ENCODE assay signal across 7 mouse cellular contexts in genomic region chr10:17723871-17724741, GRCm38 (mm10). TPM values are rescaled to one million over a fixed set of nuclear protein-coding genes. Genes with fewer than 3 reads are reported as not detected.
DNase-seq lines count a peak whose midpoint lies in the region; ATAC-seq and TF ChIP-seq lines count a peak whose summit lies in the region.

No protein-coding gene starts in this region.

- peak; percentile 50 for DNase-seq in adrenal gland, adult 8-10 months
- peak; percentile 69 for DNase-seq in embryonic facial prominence, embryonic 10.5 days (ENCODE audit: low spot score)
- peak; percentile 53 for DNase-seq in heart, adult 8-10 months (ENCODE audit: low spot score)
- peak; percentile 56 for DNase-seq in kidney, adult 9 months
- peak; percentile 75 for DNase-seq in liver
- DNase-seq in midbrain, postnatal 0 days (ENCODE audit: low spot score): peak; percentile 54
- DNase-seq in spleen, postnatal 14 days (ENCODE audit: low spot score in 2 of 2): peak; percentile 69 to 82

- TF ChIP-seq CTCF in midbrain, postnatal 0 days (IDR thresholded peaks at IDR 0.05): peak; percentile 64

- under 1% methylated on average over 65 of the region's 65 CpGs for WGBS in embryonic facial prominence, embryonic 10.5 days
- under 1% methylated on average over 65 of the region's 65 CpGs for WGBS in midbrain, postnatal 0 days

- peaks cover 44% of the 10 kb centered on the region for H3K4me1 ChIP-seq in embryonic facial prominence, embryonic 10.5 days
- peaks cover 3% of the 10 kb centered on the region; the same call in 1 of the 2 replicates for H3K4me1 ChIP-seq in midbrain, postnatal 0 days (ENCODE audit: insufficient read depth, low read length)

- H3K27ac ChIP-seq in embryonic facial prominence, embryonic 10.5 days (replicated peaks): peak overlapping the region; percentile 94
- H3K27ac ChIP-seq in midbrain, postnatal 0 days (ENCODE audit: low read depth, low read length): peak overlapping the region; percentile 100

- peak overlapping the region; percentile 74 for H3K4me2 ChIP-seq in midbrain, postnatal 0 days (ENCODE audit: low read depth, low read length, poor library complexity, severe bottlenecking)

- H3K4me3 ChIP-seq in embryonic facial prominence, embryonic 10.5 days: peak overlapping the region; percentile 76
- H3K4me3 ChIP-seq in midbrain, postnatal 0 days (ENCODE audit: low read depth, low read length): peak overlapping the region; percentile 94

- H3K9ac ChIP-seq in midbrain, postnatal 0 days (replicated peaks; ENCODE audit: low read length, poor library complexity, severe bottlenecking): peak overlapping the region; percentile 97

- H3K36me3 ChIP-seq in embryonic facial prominence, embryonic 10.5 days (replicated peaks): peaks cover 7% of the 10 kb centered on the region
- H3K36me3 ChIP-seq in midbrain, postnatal 0 days (ENCODE audit: insufficient read depth, low read length): no peaks in the 10 kb centered on the region

- H3K27me3 ChIP-seq in embryonic facial prominence, embryonic 10.5 days (replicated peaks; ENCODE audit: low read depth, poor library complexity, severe bottlenecking): no peaks in the 10 kb centered on the region
- no peaks in the 10 kb centered on the region for H3K27me3 ChIP-seq in midbrain, postnatal 0 days (ENCODE audit: insufficient read depth, low read length)

- peak; percentile 24; the same call in 1 of the 2 replicates for ATAC-seq in midbrain, postnatal 0 days (ENCODE audit: low FRiP score)

- no peaks in the 10 kb centered on the region for H3K9me3 ChIP-seq in embryonic facial prominence, embryonic 10.5 days
- no peaks in the 10 kb centered on the region for H3K9me3 ChIP-seq in midbrain, postnatal 0 days (ENCODE audit: low read length)

RNA-seq across cellular contexts. Expression of gene Cited2, which starts 1.1 kb away (rescaled TPM):
- 10 to 100 TPM; 37.2 to 87.3 (median 63.5) TPM for total RNA-seq in adrenal gland, adult 8-10 months (2022)
- polyA plus RNA-seq in embryonic facial prominence, embryonic 10.5 days (2016; fragmentation: Nextera tagmentation; extraction: Ambion mirVana): 43.6 and 53.3 TPM in 2 replicates
- total RNA-seq in heart, adult 8-10 months (2022): 10 to 100 TPM; 35.4 to 53.6 (median 45.5) TPM
- 72.1 and 107 TPM in 2 replicates for total RNA-seq in midbrain, postnatal 0 days (2014; rRNA removed)
- polyA plus RNA-seq in midbrain, postnatal 0 days (2015; fragmentation: Nextera tagmentation; extraction: Ambion mirVana): 44.6 and 48.2 TPM in 2 replicates

Comparison
In these comparisons a context has a peak if more than half of its experiments do, and no peak if none do; other contexts are left out.
1. Peak in every context shown above with its lines: DNase-seq, ATAC-seq, H3K4me3 ChIP-seq and H3K27ac ChIP-seq.